Mouse (Mus musculus) kidney, adult 2 months (tissue): ENCODE results near the gene Dnmt1.

Experiments used
- CTCF ChIP-seq: fragments of 200-500 bp; conservative IDR thresholded peaks from 2 replicates; pipeline ENCODE4 v1.5.1; 2011; ENCODE audit warnings: low read depth, mild to moderate bottlenecking, control low read depth, low read length, moderate library complexity, mixed read lengths; ENCODE audit not compliant: insufficient read depth, insufficient read length
- POLR2A ChIP-seq: fragments of 200-500 bp; IDR thresholded peaks from one replicate; pipeline ENCODE4 v1.6.1; 2011; ENCODE audit warnings: low read depth, low read length, control low read depth

DNA sequence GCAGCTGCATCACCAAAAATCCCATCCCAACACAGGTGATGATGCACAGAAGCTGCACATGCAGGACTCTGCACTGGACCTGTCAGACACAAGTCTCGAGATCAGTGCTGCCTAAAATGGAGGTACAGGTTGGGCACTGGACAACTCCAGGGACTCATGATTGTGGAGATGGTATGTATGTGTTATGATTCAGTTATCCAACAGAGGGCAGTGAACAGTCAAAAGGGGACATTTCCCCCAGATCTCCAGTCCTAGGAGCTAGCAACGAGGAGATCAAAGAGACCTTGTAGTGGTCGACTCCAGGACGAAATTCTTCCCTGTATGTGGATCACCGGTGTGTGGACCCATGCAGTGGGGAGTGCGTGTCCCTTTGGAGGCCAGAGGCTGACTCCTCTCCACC, 99.8 kb downstream of the Dnmt1 start:
- TF ChIP-seq CTCF = no peak
- no peak for TF ChIP-seq POLR2A
